Mouse (Mus musculus): ENCODE data around the gene Ephx1. TPM values are rescaled to one million over a fixed set of nuclear protein-coding genes. Genes with fewer than 3 reads are reported as not detected.
A peak's percentile ranks its signal among the peaks of the same experiment; 100 is the strongest.
"Not testable (repeated sequence)": the region's sequence is repeated elsewhere in the genome, so short reads cannot be mapped to it uniquely, and the experiment has no call there.

Gene Ephx1
- polyA plus RNA-seq, 1 experiment from 2014 or later = 16.9 TPM

DNA sequence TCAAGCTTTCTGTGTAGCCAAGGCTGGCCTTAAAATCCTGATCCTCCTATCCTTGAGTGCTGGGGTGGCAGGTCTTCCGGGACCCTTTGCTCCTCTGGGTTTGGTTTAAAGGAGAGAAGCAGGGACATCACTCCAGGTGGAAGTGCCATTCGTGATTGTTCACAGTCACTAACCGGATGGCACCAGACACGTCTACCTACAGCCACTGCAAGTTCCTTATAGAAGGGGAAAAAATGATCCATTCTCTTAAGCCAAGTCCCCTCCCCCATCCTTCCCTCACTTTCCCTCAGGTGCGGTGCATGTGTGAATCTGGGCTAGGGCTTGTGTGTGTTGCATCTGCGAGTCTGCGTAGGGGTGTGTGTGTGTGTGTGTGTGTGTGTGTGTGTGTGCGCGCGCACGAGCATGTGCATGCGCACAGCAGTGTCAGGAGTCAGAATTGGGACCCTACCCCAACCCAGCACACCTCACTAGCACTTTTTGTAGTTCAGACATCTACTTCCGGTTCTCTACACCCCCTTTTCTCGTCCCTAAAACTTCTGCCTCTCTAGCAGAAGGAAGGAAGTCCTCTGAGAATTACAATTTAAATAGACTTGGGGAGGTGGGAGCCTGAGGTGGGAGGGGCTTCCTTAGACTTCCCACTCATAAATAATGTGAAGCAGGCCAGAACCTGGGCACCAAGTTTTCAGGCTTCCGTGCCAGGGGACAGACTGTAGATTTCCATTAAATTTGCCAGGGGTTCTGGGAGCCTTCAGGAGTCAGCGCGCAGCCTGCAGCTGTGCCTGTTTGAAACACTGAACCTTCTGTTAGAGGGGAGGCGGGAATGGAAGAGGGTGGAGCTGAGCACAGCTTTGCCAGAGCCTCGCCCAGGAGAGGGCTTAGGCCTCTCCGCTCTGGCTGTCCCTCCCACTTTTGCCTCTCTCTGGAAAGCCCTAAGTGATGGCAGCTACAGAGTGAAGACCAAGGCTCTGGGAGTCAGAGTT, 75.4 kb downstream of the Ephx1 start:
- H3K9me3 ChIP-seq (replicated peaks; ENCODE audit: control insufficient read depth, low read length) = no peaks in the 10 kb centered on the region
- H3K27me3 ChIP-seq (ENCODE audit: control insufficient read depth, insufficient read depth, low read length) = no peaks in the 10 kb centered on the region
- 20% methylated on average over 20 of the region's 20 CpGs for WGBS
- peak; percentile 91 for ATAC-seq (ENCODE audit: insufficient read depth, low FRiP score)
- peaks cover 5% of the 10 kb centered on the region for H3K36me3 ChIP-seq (ENCODE audit: control insufficient read depth, insufficient read depth, low read length)
- H3K4me3 ChIP-seq (replicated peaks; ENCODE audit: low read length) = peak overlapping the region; percentile 22
- peak overlapping the region; percentile 55 for H3K4me2 ChIP-seq (ENCODE audit: low read depth, low read length)
- H3K4me1 ChIP-seq (ENCODE audit: control insufficient read depth, insufficient read depth, low read length) = peaks cover 44% of the 10 kb centered on the region
- H3K27ac ChIP-seq (ENCODE audit: low read length) = peak overlapping the region; percentile 94
- H3K9ac ChIP-seq (ENCODE audit: low read length) = peak overlapping the region; percentile 64

DNA sequence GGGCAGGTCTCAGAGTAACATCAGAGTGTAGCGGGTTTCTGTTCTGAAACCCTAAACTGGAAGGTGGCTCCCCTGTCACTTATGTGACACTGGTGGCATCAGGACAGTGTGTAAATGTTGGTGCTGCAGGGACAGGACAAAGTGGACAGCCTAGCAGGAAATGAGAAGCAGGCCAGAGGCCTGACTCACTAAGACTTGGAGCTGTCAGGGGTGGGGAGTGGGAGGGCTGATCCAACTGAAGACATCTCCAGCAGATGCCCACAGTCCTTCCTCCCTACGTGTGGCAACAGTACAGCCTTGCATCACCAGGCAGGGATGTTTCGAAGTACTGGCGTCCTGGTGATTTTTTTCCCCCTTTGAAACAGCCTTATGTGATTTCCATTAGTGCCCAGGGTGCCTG, 76.2 kb downstream of the Ephx1 start:
- no peak for ATAC-seq (ENCODE audit: insufficient read depth, low FRiP score)
- Histone ChIP-seq H3K4me1 (ENCODE audit: control insufficient read depth, insufficient read depth, low read length) (peaks cover 44% of the 10 kb centered on the region), H3K4me2 (ENCODE audit: low read depth, low read length) (peak overlapping the region; percentile 55), H3K36me3 (ENCODE audit: control insufficient read depth, insufficient read depth, low read length) (peaks cover under 1% of the 10 kb centered on the region), H3K27ac (ENCODE audit: low read length) (peak overlapping the region; percentile 94), H3K9ac (ENCODE audit: low read length) (peak overlapping the region; percentile 64; the same call in 1 of the 2 replicates), H3K4me3 (replicated peaks; ENCODE audit: low read length) (no peak overlapping the region), H3K27me3 (ENCODE audit: control insufficient read depth, insufficient read depth, low read length) (no peaks in the 10 kb centered on the region), H3K9me3 (replicated peaks; ENCODE audit: control insufficient read depth, low read length) (no peaks in the 10 kb centered on the region)
- 80% methylated on average over 4 of the region's 4 CpGs for WGBS

DNA sequence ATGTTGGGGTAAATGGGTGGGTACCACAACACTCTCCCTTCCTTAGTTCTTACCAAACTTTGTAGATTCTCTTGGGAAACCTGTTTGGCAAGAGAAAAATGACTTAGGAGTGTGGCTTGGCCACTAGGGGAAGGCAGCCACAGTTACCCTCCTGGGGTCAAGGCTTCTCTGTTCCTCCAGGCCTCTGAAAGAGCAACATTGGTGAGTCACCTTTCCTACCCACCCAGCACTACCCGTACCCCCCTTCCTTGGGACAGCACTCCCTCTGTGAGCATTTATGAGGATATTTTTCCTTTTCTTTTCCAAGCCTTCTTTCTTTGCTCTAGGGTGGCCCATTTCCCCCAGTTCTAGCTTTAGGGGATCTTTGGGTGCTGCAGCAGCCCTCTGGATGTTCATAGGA, 76.8 kb downstream of the Ephx1 start:
- H3K9me3 ChIP-seq (replicated peaks; ENCODE audit: control insufficient read depth, low read length) = no peaks in the 10 kb centered on the region
- no peak overlapping the region for H3K4me3 ChIP-seq (replicated peaks; ENCODE audit: low read length)
- 52% methylated on average over 1 of the region's 1 CpGs for WGBS
- ATAC-seq (ENCODE audit: insufficient read depth, low FRiP score) = no peak
- H3K4me1 ChIP-seq (ENCODE audit: control insufficient read depth, insufficient read depth, low read length) = peaks cover 44% of the 10 kb centered on the region
- peak overlapping the region; percentile 96 for H3K27ac ChIP-seq (ENCODE audit: low read length)
- H3K4me2 ChIP-seq (ENCODE audit: low read depth, low read length) = peak overlapping the region; percentile 79; the same call in 1 of the 2 replicates
- H3K27me3 ChIP-seq (ENCODE audit: control insufficient read depth, insufficient read depth, low read length) = no peaks in the 10 kb centered on the region
- no peaks in the 10 kb centered on the region; the same call in none of the 2 replicates for H3K36me3 ChIP-seq (ENCODE audit: control insufficient read depth, insufficient read depth, low read length)
- peak overlapping the region; percentile 44 for H3K9ac ChIP-seq (ENCODE audit: low read length)

DNA sequence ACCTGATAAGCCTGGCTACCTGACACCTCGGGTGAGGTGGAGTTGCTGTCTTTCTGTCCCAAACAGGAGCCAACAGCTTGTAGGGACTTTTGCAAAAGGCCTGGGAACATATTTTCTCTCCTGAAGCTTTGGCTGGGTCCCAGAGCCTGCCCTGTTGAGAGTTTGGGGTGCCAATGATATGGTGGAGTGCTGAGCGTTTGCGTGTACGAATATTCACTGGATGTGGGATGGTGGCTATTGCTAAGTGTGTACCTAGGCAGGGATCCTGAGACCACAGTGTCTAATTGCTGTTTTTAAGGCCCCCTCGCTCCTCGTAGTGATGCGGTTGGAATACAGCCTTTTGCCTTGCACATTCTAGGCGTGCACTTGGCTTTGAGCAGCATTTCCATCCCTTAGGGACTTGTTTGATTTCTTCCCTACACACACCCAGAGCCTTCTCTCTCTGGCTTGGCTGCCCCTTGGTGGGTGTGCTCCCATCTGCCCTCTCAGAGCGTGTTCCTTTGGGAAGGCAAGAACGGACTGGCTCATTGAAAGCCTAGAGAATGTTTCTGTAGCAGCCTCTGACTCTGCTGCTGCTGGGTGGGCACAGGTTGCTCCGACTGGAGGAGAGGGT, 77.6 kb downstream of the Ephx1 start:
- WGBS = 43% methylated on average over 11 of the region's 11 CpGs
- H3K4me1 ChIP-seq (ENCODE audit: control insufficient read depth, insufficient read depth, low read length) = peaks cover 44% of the 10 kb centered on the region
- H3K27me3 ChIP-seq (ENCODE audit: control insufficient read depth, insufficient read depth, low read length) = no peaks in the 10 kb centered on the region
- H3K4me2 ChIP-seq (ENCODE audit: low read depth, low read length) = peak overlapping the region; percentile 79
- no peaks in the 10 kb centered on the region; the same call in 1 of the 2 replicates for H3K36me3 ChIP-seq (ENCODE audit: control insufficient read depth, insufficient read depth, low read length)
- H3K4me3 ChIP-seq (replicated peaks; ENCODE audit: low read length) = peak overlapping the region; percentile 97
- H3K9ac ChIP-seq (ENCODE audit: low read length) = peak overlapping the region; percentile 93
- H3K9me3 ChIP-seq (replicated peaks; ENCODE audit: control insufficient read depth, low read length) = no peaks in the 10 kb centered on the region
- H3K27ac ChIP-seq (ENCODE audit: low read length) = peak overlapping the region; percentile 96
- ATAC-seq (ENCODE audit: insufficient read depth, low FRiP score) = no peak

GRCm38 (mm10) chr1:180942166-180943031, 78.3 kb downstream of the Ephx1 start, which contains the start of gene Tmem63a:
Tmem63a (plus strand) TSS chr1:180942344.
- peaks cover 42% of the 10 kb centered on the region for H3K4me1 ChIP-seq (ENCODE audit: control insufficient read depth, insufficient read depth, low read length)

DNA sequence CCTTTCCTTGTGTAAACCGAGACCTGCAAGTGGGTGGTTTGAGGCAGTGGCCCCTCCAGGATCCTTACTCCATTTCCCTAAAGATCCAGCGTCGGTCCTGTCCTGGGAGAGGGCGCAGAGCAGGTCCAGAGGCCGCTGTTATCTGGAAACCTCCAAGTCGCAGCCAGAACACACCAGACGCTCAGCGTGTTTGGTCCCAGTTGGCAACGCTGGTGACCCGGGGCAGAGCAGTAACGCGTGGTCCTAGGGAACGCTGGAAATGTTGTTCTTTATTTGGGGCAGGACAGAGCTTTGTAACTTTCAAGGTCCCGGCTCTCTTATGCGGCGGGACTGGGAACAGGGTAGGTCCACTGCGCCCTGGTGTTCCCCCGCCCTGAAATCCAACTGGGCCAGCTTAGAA, 79.0 kb downstream of the Ephx1 start:
- Histone ChIP-seq H3K4me2 (ENCODE audit: low read depth, low read length) (peak overlapping the region; percentile 79), H3K9me3 (replicated peaks; ENCODE audit: control insufficient read depth, low read length) (no peaks in the 10 kb centered on the region), H3K36me3 (ENCODE audit: control insufficient read depth, insufficient read depth, low read length) (no peaks in the 10 kb centered on the region; the same call in 1 of the 2 replicates), H3K27ac (ENCODE audit: low read length) (peak overlapping the region; percentile 96), H3K27me3 (ENCODE audit: control insufficient read depth, insufficient read depth, low read length) (no peaks in the 10 kb centered on the region), H3K4me1 (ENCODE audit: control insufficient read depth, insufficient read depth, low read length) (peaks cover 42% of the 10 kb centered on the region), H3K9ac (ENCODE audit: low read length) (peak overlapping the region; percentile 93), H3K4me3 (replicated peaks; ENCODE audit: low read length) (peak overlapping the region; percentile 97)
- 0 out of 2 replicates have a peak, but pooled peaks have one; percentile 0 for ATAC-seq (ENCODE audit: insufficient read depth, low FRiP score)
- WGBS = 4% methylated on average over 18 of the region's 18 CpGs

More at GRCm38 (mm10) chr1:180942166-180943031, 78.3 kb downstream of the Ephx1 start, which contains the start of gene Tmem63a:
- WGBS = under 1% methylated on average over 73 of the region's 73 CpGs
- Histone ChIP-seq H3K27ac (ENCODE audit: low read length) (peak within 1 kb of the TSS; percentile 96), H3K9ac (ENCODE audit: low read length) (peak within 1 kb of the TSS; percentile 93), H3K36me3 (ENCODE audit: control insufficient read depth, insufficient read depth, low read length) (no peaks in the 10 kb centered on the region; the same call in 1 of the 2 replicates), H3K9me3 (replicated peaks; ENCODE audit: control insufficient read depth, low read length) (no peaks in the 10 kb centered on the region), H3K4me3 (replicated peaks; ENCODE audit: low read length) (peak within 1 kb of the TSS; percentile 97), H3K27me3 (ENCODE audit: control insufficient read depth, insufficient read depth, low read length) (no peaks in the 10 kb centered on the region), H3K4me2 (ENCODE audit: low read depth, low read length) (peak within 1 kb of the TSS; percentile 79)
- peak; percentile 68 for ATAC-seq (ENCODE audit: insufficient read depth, low FRiP score)

- no peaks in the 10 kb centered on the region; the same call in 1 of the 2 replicates for H3K27me3 ChIP-seq (ENCODE audit: control insufficient read depth, insufficient read depth, low read length)
- peak overlapping the region; percentile 97 for H3K4me3 ChIP-seq (replicated peaks; ENCODE audit: low read length)
- no peaks in the 10 kb centered on the region for H3K9me3 ChIP-seq (replicated peaks; ENCODE audit: control insufficient read depth, low read length)
- 81% methylated on average over 7 of the region's 7 CpGs for WGBS
- H3K4me2 ChIP-seq (ENCODE audit: low read depth, low read length) = peak overlapping the region; percentile 79
- ATAC-seq (ENCODE audit: insufficient read depth, low FRiP score) = no peak
- 0 out of 2 replicates have a peak overlapping the region, but pooled peaks have one; percentile 96 for H3K27ac ChIP-seq (ENCODE audit: low read length)
- peaks cover 34% of the 10 kb centered on the region for H3K4me1 ChIP-seq (ENCODE audit: control insufficient read depth, insufficient read depth, low read length)
- peak overlapping the region; percentile 93 for H3K9ac ChIP-seq (ENCODE audit: low read length)
- H3K36me3 ChIP-seq (ENCODE audit: control insufficient read depth, insufficient read depth, low read length) = no peaks in the 10 kb centered on the region
These were observed 79.8 kb downstream of the Ephx1 start for GRCm38 (mm10) chr1:180940776-180941460.

DNA sequence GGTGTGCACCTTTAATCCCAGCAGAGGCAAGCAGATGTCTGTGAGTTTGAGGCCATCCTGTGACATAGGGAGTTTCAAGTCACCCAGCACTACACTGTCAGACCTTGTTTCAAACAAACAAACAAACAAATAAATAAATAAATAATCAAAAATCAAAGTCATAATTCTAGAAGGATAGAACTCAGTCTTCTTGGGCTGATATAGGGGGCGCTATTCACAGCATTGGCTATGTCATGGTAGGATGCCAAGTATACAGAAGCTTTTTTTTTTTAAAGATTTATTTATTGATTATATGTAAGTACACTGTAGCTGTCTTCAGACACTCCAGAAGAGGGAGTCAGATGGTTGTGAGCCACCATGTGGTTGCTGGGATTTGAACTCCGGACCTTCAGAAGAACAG, 81.9 kb downstream of the Ephx1 start:
- H3K9me3 ChIP-seq (replicated peaks; ENCODE audit: control insufficient read depth, low read length); H3K36me3 ChIP-seq (ENCODE audit: control insufficient read depth, insufficient read depth, low read length); ATAC-seq (ENCODE audit: insufficient read depth, low FRiP score); H3K27ac ChIP-seq (ENCODE audit: low read length); H3K9ac ChIP-seq (ENCODE audit: low read length); H3K4me2 ChIP-seq (ENCODE audit: low read depth, low read length); H3K4me3 ChIP-seq (replicated peaks; ENCODE audit: low read length): not testable (repeated sequence)
- 70% methylated on average over 2 of the region's 2 CpGs for WGBS
- Histone ChIP-seq H3K27me3 (ENCODE audit: control insufficient read depth, insufficient read depth, low read length) (peaks cover 15% of the 10 kb centered on the region), H3K4me1 (ENCODE audit: control insufficient read depth, insufficient read depth, low read length) (peaks cover 14% of the 10 kb centered on the region)

Data from stomach, embryonic 16.5 days (tissue).